Mouse (Mus musculus) embryonic facial prominence, embryonic 11.5 days (tissue): ENCODE measurements around the gene Gm28729. TPM values are rescaled to one million over a fixed set of nuclear protein-coding genes. Genes with fewer than 3 reads are reported as not detected.
"Not testable (repeated sequence)": the region's sequence is repeated elsewhere in the genome, so short reads cannot be mapped to it uniquely, and the experiment has no call there.

ENCODE experiments used
- ATAC-seq: fragments of 200-750 bp; cut with Nextera tagmentation; replicated peaks from 2 replicates; pipeline ENCODE4 v1.8.0; 2017; ENCODE audit warnings: low read depth; ENCODE audit not compliant: insufficient number of reproducible peaks, low FRiP score, low TSS enrichment
- DNase-seq: peaks from one replicate; pipeline ENCODE4 v3.0.0-alpha.2; 2015; ENCODE audit warnings: low spot score
- H3K27ac ChIP-seq: fragments of 300-500 bp; sonication (generic); replicated peaks from 2 replicates; pipeline ENCODE4 v1.5.1; 2014; ENCODE audit warnings: mild to moderate bottlenecking, low read depth, low read length, control low read depth
- H3K27me3 ChIP-seq: fragments of 300-500 bp; sonication (generic); 2 replicates; pipeline ENCODE4 v1.6.1; 2014; ENCODE audit warnings: mild to moderate bottlenecking, low read length, moderate library complexity, mixed read lengths; ENCODE audit not compliant: control insufficient read depth, insufficient read depth
- H3K36me3 ChIP-seq: fragments of 300-500 bp; sonication (generic); replicated peaks from 2 replicates; pipeline ENCODE4 v1.6.1; 2014; ENCODE audit warnings: low read depth, mild to moderate bottlenecking, low read length, moderate library complexity, mixed read lengths; ENCODE audit not compliant: control insufficient read depth, insufficient read depth
- H3K4me1 ChIP-seq: fragments of 300-500 bp; sonication (generic); 2 replicates; pipeline ENCODE4 v1.6.1; 2014; ENCODE audit warnings: low read length, mixed read lengths; ENCODE audit not compliant: control insufficient read depth, insufficient read depth
- H3K4me2 ChIP-seq: fragments of 300-500 bp; sonication (generic); 2 replicates; pipeline ENCODE4 v1.6.1; 2014; ENCODE audit warnings: low read depth, mild to moderate bottlenecking, control low read depth, low read length, moderate library complexity
- H3K4me3 ChIP-seq: fragments of 300-500 bp; sonication (generic); 2 replicates; pipeline ENCODE4 v1.5.1; 2014; ENCODE audit warnings: low read depth, low read length, control low read depth
- H3K9ac ChIP-seq: fragments of 300-500 bp; sonication (generic); replicated peaks from 2 replicates; pipeline ENCODE4 v1.6.1; 2014; ENCODE audit warnings: mild to moderate bottlenecking, control low read depth, low read length
- H3K9me3 ChIP-seq: fragments of 300-500 bp; sonication (generic); replicated peaks from 2 replicates; pipeline ENCODE4 v1.6.1; 2016; ENCODE audit warnings: mild to moderate bottlenecking, low read length, inconsistent platforms, mixed read lengths; ENCODE audit not compliant: control insufficient read depth
- WGBS: fragments of 180-500 bp; shearing (Covaris S2); extraction: QIAGEN DNeasy Blood & Tissue Kit; methylation state at CpG from one replicate; pipeline ENCODE4 v1.1.7; 2014; 5-methylcytosine and 5-hydroxymethylcytosine counted together
- polyA plus RNA-seq: library from polyadenylated mRNA; unstranded; fragments of >200 nt; fragmentation: Nextera tagmentation; extraction: Ambion mirVana; gene quantifications from 2 replicates; pipeline ENCODE4 v1.2.1, GENCODE M21; 2014

Gm28729 gene
- polyA plus RNA-seq, 1 experiment from 2014 or later = not detected

DNA sequence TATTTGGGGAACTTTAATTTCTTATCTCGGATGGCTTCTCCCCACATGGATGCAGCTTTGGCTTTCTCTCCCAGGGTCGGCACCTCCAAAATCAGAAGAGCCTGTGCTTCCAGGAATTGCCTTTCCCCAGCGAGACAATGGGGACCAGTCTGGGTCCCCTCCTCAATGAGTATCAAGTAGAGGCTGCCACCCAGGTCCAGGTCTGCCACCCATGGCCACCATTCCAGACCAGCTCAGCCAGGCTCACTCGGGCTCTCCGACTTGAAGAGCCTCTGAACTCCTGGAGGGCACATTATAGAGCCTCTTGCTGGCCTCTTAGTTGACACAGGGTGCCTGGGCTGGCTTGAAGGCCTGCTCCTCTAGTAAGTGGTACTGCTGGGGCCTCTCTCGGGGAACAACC lies 8.4 kb upstream of the Gm28729 start:
- Histone ChIP-seq H3K36me3 (no peaks in the 10 kb centered on the region), H3K9ac (no peak overlapping the region), H3K9me3 (no peaks in the 10 kb centered on the region), H3K27me3 (no peaks in the 10 kb centered on the region), H3K4me2 (no peak overlapping the region), H3K4me1 (no peaks in the 10 kb centered on the region), H3K4me3 (no peak overlapping the region), H3K27ac (no peak overlapping the region)
- 73% methylated on average over 6 of the region's 6 CpGs for WGBS
- no peak for DNase-seq
- no peak for ATAC-seq

GRCm38 (mm10) chr9:96532531-96532930 lies 7.5 kb upstream of the Gm28729 start:
- DNase-seq (no peak), ATAC-seq (no peak)
- Histone ChIP-seq H3K9ac (no peak overlapping the region), H3K27me3 (no peaks in the 10 kb centered on the region), H3K4me3 (no peak overlapping the region), H3K36me3 (no peaks in the 10 kb centered on the region), H3K4me2 (no peak overlapping the region), H3K4me1 (no peaks in the 10 kb centered on the region), H3K9me3 (no peaks in the 10 kb centered on the region), H3K27ac (no peak overlapping the region)
- WGBS = 77% methylated on average over 4 of the region's 4 CpGs

- ATAC-seq (no peak), DNase-seq (no peak)
- H3K27me3 ChIP-seq = no peaks in the 10 kb centered on the region
- H3K4me1 ChIP-seq = no peaks in the 10 kb centered on the region
- H3K4me3 ChIP-seq = no peak overlapping the region
- no peaks in the 10 kb centered on the region for H3K36me3 ChIP-seq
- no peak overlapping the region for H3K27ac ChIP-seq
- 77% methylated on average over 11 of the region's 11 CpGs for WGBS
- no peaks in the 10 kb centered on the region for H3K9me3 ChIP-seq
- H3K4me2 ChIP-seq = no peak overlapping the region
- H3K9ac ChIP-seq = no peak overlapping the region
These were observed 5.6 kb upstream of the Gm28729 start for GRCm38 (mm10) chr9:96530674-96531081.

GRCm38 (mm10) chr9:96529961-96530673 lies 5.1 kb upstream of the Gm28729 start:
- H3K9me3 ChIP-seq = no peaks in the 10 kb centered on the region
- 76% methylated on average over 10 of the region's 10 CpGs for WGBS
- DNase-seq (no peak), ATAC-seq (no peak)
- H3K27ac ChIP-seq = no peak overlapping the region
- H3K4me2 ChIP-seq = no peak overlapping the region
- H3K9ac ChIP-seq = no peak overlapping the region
- H3K27me3 ChIP-seq = no peaks in the 10 kb centered on the region
- H3K4me1 ChIP-seq = no peaks in the 10 kb centered on the region
- H3K36me3 ChIP-seq = no peaks in the 10 kb centered on the region
- H3K4me3 ChIP-seq = no peak overlapping the region

DNA sequence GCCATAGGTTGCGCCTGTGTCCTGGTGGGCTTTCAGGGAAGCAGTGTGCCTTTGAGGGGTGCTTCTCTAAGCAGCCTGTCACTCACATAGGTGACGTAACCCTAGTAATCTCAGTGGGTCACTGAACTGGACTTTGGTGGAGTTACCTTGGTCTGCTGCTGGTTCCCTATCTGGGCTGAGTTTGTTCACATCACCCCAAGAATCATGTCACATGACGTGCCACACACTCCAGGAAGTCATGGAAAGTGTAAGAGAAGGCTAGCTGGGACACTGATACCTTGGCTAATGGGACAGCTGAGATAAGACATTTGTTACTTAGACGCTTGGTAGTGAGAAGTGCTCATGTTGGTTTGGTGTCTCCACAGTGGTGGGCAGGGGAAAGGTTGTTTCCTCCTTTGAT lies 947 bp upstream of the Gm28729 start:
- ATAC-seq = no peak
- no peak for DNase-seq
- H3K4me2 ChIP-seq = no peak overlapping the region
- H3K9me3 ChIP-seq = no peaks in the 10 kb centered on the region
- no peaks in the 10 kb centered on the region for H3K36me3 ChIP-seq
- H3K9ac ChIP-seq = no peak overlapping the region
- 79% methylated on average over 4 of the region's 4 CpGs for WGBS
- no peak overlapping the region for H3K27ac ChIP-seq
- no peaks in the 10 kb centered on the region for H3K4me1 ChIP-seq
- no peak overlapping the region for H3K4me3 ChIP-seq
- no peaks in the 10 kb centered on the region for H3K27me3 ChIP-seq

GRCm38 (mm10) chr9:96523148-96523547 lies 1.9 kb downstream of the Gm28729 start:
- no peak overlapping the region for H3K4me2 ChIP-seq
- H3K4me1 ChIP-seq = no peaks in the 10 kb centered on the region
- no peak overlapping the region for H3K27ac ChIP-seq
- H3K4me3 ChIP-seq = no peak overlapping the region
- no peak for ATAC-seq
- H3K36me3 ChIP-seq = no peaks in the 10 kb centered on the region
- WGBS = 85% methylated on average over 5 of the region's 5 CpGs
- no peaks in the 10 kb centered on the region for H3K9me3 ChIP-seq
- H3K27me3 ChIP-seq = no peaks in the 10 kb centered on the region
- no peak for DNase-seq
- H3K9ac ChIP-seq = no peak overlapping the region

- not testable (repeated sequence) for H3K9me3 ChIP-seq, H3K36me3 ChIP-seq, DNase-seq, H3K4me2 ChIP-seq, H3K4me3 ChIP-seq, H3K9ac ChIP-seq, H3K4me1 ChIP-seq, H3K27ac ChIP-seq, ATAC-seq, H3K27me3 ChIP-seq
- 91% methylated on average over 2 of the region's 2 CpGs for WGBS
These were observed 3.5 kb downstream of the Gm28729 start for GRCm38 (mm10) chr9:96521574-96521973.

DNA sequence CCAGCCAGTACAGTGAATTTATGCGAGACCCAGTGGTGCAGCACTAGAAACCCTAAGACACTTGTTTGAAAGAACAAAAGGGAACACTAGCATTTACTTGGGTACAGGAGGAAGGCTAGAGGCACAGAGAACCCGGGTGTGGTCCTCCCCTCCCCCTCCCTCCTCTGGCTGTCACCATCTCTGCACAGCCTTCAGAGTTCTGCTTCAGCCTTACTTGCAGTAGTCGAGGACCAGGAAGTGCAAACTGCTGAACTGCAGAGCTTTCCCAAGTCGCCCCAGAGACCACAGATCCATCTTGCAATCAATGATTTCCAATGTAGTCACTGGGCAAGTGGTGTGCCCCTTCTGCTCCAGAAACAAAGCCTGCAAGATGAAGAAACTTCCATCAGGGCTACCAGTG lies 7.6 kb downstream of the Gm28729 start:
- WGBS = 33% methylated on average over 4 of the region's 4 CpGs
- H3K9me3 ChIP-seq = no peaks in the 10 kb centered on the region
- no peak overlapping the region for H3K4me2 ChIP-seq
- H3K27ac ChIP-seq = no peak overlapping the region
- no peak overlapping the region for H3K9ac ChIP-seq
- no peaks in the 10 kb centered on the region for H3K27me3 ChIP-seq
- no peaks in the 10 kb centered on the region for H3K4me1 ChIP-seq
- no peak for ATAC-seq
- DNase-seq = no peak
- H3K4me3 ChIP-seq = no peak overlapping the region
- no peaks in the 10 kb centered on the region for H3K36me3 ChIP-seq
